Mouse (Mus musculus) ES-Bruce4 (cell line): ENCODE data around the gene Gm5089.

ENCODE experiments used
- CTCF ChIP-seq: IDR thresholded peaks from one replicate; pipeline ENCODE4 v1.8.1; 2011; ENCODE audit warnings: low read depth, low read length
- POLR2A ChIP-seq: IDR thresholded peaks from one replicate; pipeline ENCODE4 v1.8.1; 2011; ENCODE audit warnings: low read length; ENCODE audit not compliant: insufficient read depth

GRCm38 (mm10) chr14:122479461-122480109 lies 28.7 kb upstream of the Gm5089 start:
- TF ChIP-seq POLR2A = no peak
- no peak for TF ChIP-seq CTCF
